Mouse (Mus musculus): ENCODE measurements at regions not wholly inside any gene's neighbourhood (a gene's known extent, or its start where the extent isn't known, plus 50 kb on each side); places are given as distances from the start of the nearest gene placed in this dataset.

GRCm38 (mm10) chr10:27994376-27995034, 80.1 kb upstream of the Ptprk start:
- no peak for TF ChIP-seq CTCF (IDR thresholded peaks at IDR 0.05; ENCODE audit: borderline replicate concordance, insufficient read depth, low read length)
- no peak for TF ChIP-seq POLR2A (IDR thresholded peaks at IDR 0.05; ENCODE audit: low read depth, low read length)
